Mouse (Mus musculus): Measurements from ENCODE around the gene Exosc2. TPM values are rescaled to one million over a fixed set of nuclear protein-coding genes. Genes with fewer than 3 reads are reported as not detected.
A peak's percentile ranks its signal among the peaks of the same experiment; 100 is the strongest.

The Exosc2 gene
- total and polyA plus RNA-seq, 3 experiments, result 128 to 219 (median 172) TPM

GRCm38 (mm10) chr2:31683666-31684065 is 13.2 kb downstream of the Exosc2 start (continued):
- no peak for TF ChIP-seq ELF1 (IDR thresholded peaks at IDR 0.05; ENCODE audit: low read depth, low read length)
- no peak for TF ChIP-seq MEF2A (IDR thresholded peaks at IDR 0.05; ENCODE audit: extremely low read depth, insufficient replicate concordance, low read depth, low read length, poor library complexity, severe bottlenecking)
- no peak for TF ChIP-seq CHD1 (IDR thresholded peaks at IDR 0.05; ENCODE audit: low read depth, low read length)
- TF ChIP-seq POLR2A (IDR thresholded peaks at IDR 0.05; ENCODE audit: control insufficient read depth in 1 of 2, insufficient read depth in 1 of 2, low read depth in 1 of 2, low read length in 2 of 2, poor library complexity in 1 of 2), result no peak
- no peak for TF ChIP-seq NRF1 (IDR thresholded peaks at IDR 0.05; ENCODE audit: insufficient read depth, low read depth, low read length, poor library complexity, severe bottlenecking)
- peak; percentile 91 for TF ChIP-seq RAD21 (IDR thresholded peaks at IDR 0.05; ENCODE audit: low read depth, low read length)
- 0 out of 2 replicates have a peak, but pooled peaks have one; percentile 26 for TF ChIP-seq ZKSCAN1 (IDR thresholded peaks at IDR 0.05; ENCODE audit: low read depth, low read length)
- no peak for TF ChIP-seq USF2 (IDR thresholded peaks at IDR 0.05; ENCODE audit: borderline replicate concordance in 1 of 2, insufficient read depth in 1 of 2, low read depth in 1 of 2, low read length in 2 of 2)
- no peak; the same call in 1 of the 2 replicates for TF ChIP-seq JUND (IDR thresholded peaks at IDR 0.05; ENCODE audit: low read depth, low read length)
- peak; percentile 63 to 93 (median 63) for TF ChIP-seq CTCF (IDR thresholded peaks at IDR 0.05 in 2 of 3, conservative IDR thresholded peaks at IDR 0.05 in 1 of 3; ENCODE audit: control insufficient read depth in 1 of 3, insufficient read depth in 1 of 3, low read depth in 2 of 3, low read length in 3 of 3, poor library complexity in 1 of 3, severe bottlenecking in 1 of 3)
- TF ChIP-seq KAT2A (conservative IDR thresholded peaks at IDR 0.05; ENCODE audit: low read depth, low read length), result no peak
- TF ChIP-seq MXI1 (IDR thresholded peaks at IDR 0.05; ENCODE audit: low read depth, low read length), result no peak
- TF ChIP-seq SMC3 (IDR thresholded peaks at IDR 0.05; ENCODE audit: low read depth, low read length), result peak; percentile 92

DNA sequence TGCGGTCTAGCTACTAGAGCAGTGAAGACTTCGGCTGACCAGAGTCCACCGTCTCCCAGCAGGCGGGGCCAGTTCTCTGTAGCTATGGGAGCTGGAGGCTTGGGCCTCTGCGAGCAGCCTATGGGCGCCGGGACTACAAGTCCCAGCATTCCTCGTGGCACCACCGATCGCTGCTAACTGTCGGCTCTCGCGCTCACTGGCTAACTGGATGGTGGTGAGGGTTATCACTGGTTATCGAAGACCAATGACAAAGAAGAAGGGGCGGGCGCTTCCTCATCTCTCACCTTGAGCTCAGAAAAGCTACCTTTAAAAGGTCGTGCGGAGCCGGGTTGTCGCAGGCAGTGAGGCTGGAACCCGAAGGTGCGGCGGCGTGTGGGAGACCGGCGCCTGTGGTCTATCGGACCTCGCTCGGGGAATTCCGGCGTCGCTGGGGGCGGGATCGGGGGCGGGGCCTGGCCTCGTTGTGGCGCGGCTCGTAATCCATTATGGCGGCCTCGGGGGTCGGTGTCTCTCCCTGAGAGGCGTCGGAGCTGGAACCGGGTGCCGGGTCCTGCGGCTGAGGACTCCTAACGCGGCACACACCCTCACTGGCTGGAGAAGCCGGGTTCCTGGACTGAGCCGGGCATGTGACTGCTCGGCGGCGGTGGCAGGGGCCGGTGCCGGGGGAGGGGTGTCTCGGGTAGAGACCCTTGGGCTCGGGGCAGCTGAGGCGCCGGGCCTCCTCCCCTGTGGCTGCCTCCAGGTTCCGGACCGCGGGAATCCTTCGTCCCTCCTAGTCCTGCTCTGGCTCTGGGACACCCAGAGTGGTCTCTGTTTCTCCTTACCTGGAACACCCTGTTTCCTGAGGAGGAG is 17.8 kb downstream of the Exosc2 start, which contains the start of gene Abl1:
Gene Abl1, plus strand, starts transcription at position 303 of the 852 bp plus-strand sequence.
- H3K27me3 ChIP-seq (ENCODE audit: control insufficient read depth in 1 of 2, insufficient read depth in 2 of 2, low read length in 2 of 2), result no peaks in the 10 kb centered on the region
- H3K9ac ChIP-seq (ENCODE audit: control insufficient read depth, low read depth, low read length, poor library complexity, severe bottlenecking), result peak within 1 kb of the TSS; percentile 97
- H3K4me1 ChIP-seq (ENCODE audit: control insufficient read depth in 1 of 2, insufficient read depth in 2 of 2, low read length in 2 of 2), result peaks cover 5 to 14% of the 10 kb centered on the region in 2 experiments
- peak within 1 kb of the TSS; percentile 94 for H3K27ac ChIP-seq (ENCODE audit: control insufficient read depth, low read depth, low read length)
- no peaks in the 10 kb centered on the region for H3K9me3 ChIP-seq (replicated peaks; ENCODE audit: insufficient read depth, low read length)
- H3K4me3 ChIP-seq (ENCODE audit: control insufficient read depth in 1 of 2, insufficient read depth in 1 of 2, low read depth in 2 of 2, low read length in 2 of 2), result peak within 1 kb of the TSS; percentile 74 to 80
- DNase-seq (ENCODE audit: low read depth, low spot score), result peak; percentile 99
- H3K79me2 ChIP-seq (ENCODE audit: control insufficient read depth, insufficient read depth, low read length, poor library complexity), result peaks cover 25% of the 10 kb centered on the region
- peaks cover 0 to 18% of the 10 kb centered on the region in 2 experiments; a peak in 3 of 4 replicates for H3K36me3 ChIP-seq (ENCODE audit: control insufficient read depth in 1 of 2, insufficient read depth in 2 of 2, low read length in 2 of 2)
- TF ChIP-seq ZNF384 (IDR thresholded peaks at IDR 0.05; ENCODE audit: low read depth, low read length) (no peak), UBTF (IDR thresholded peaks at IDR 0.05; ENCODE audit: borderline replicate concordance, insufficient read depth, low read depth, low read length) (0 out of 2 replicates have a peak, but pooled peaks have one; percentile 24), TCF12 (IDR thresholded peaks at IDR 0.05; ENCODE audit: low read depth, low read length) (peak; percentile 36; the same call in 1 of the 2 replicates), SIN3A (IDR thresholded peaks at IDR 0.05; ENCODE audit: low read length) (peak; percentile 80), USF2 (IDR thresholded peaks at IDR 0.05; ENCODE audit: borderline replicate concordance in 1 of 2, insufficient read depth in 1 of 2, low read depth in 1 of 2, low read length in 2 of 2) (no peak), MAX (IDR thresholded peaks at IDR 0.05; ENCODE audit: low read length) (peak; percentile 31; the same call in 1 of the 2 replicates), JUND (IDR thresholded peaks at IDR 0.05; ENCODE audit: low read depth, low read length) (no peak), EP300 (IDR thresholded peaks at IDR 0.05; ENCODE audit: low read depth in 1 of 2, low read length in 2 of 2) (0 out of 4 replicates have a peak, but pooled peaks of 1 of the 2 experiments have one; percentile 2), GATA1 (IDR thresholded peaks at IDR 0.05; ENCODE audit: low read depth, low read length) (peak; percentile 86), ZKSCAN1 (IDR thresholded peaks at IDR 0.05; ENCODE audit: low read depth, low read length) (no peak), CTCF (IDR thresholded peaks at IDR 0.05 in 2 of 3, conservative IDR thresholded peaks at IDR 0.05 in 1 of 3; ENCODE audit: control insufficient read depth in 1 of 3, insufficient read depth in 1 of 3, low read depth in 2 of 3, low read length in 3 of 3, poor library complexity in 1 of 3, severe bottlenecking in 1 of 3) (peak in 2 of 3 experiments; percentile 18 to 30; a peak in 4 of 6 replicates), E2F4 (IDR thresholded peaks at IDR 0.05; ENCODE audit: borderline replicate concordance, low read depth, low read length) (no peak), RAD21 (IDR thresholded peaks at IDR 0.05; ENCODE audit: low read depth, low read length) (no peak), MAFK (IDR thresholded peaks at IDR 0.05; ENCODE audit: borderline replicate concordance, low read depth, low read length) (no peak), SMC3 (IDR thresholded peaks at IDR 0.05; ENCODE audit: low read depth, low read length) (peak; percentile 41; the same call in 1 of the 2 replicates), TBP (IDR thresholded peaks at IDR 0.05; ENCODE audit: low read depth, low read length) (peak; percentile 73; the same call in 1 of the 2 replicates), CHD2 (IDR thresholded peaks at IDR 0.05; ENCODE audit: low read length) (peak; percentile 87), NRF1 (IDR thresholded peaks at IDR 0.05; ENCODE audit: insufficient read depth, low read depth, low read length, poor library complexity, severe bottlenecking) (peak; percentile 46; the same call in 1 of the 2 replicates), USF1 (IDR thresholded peaks at IDR 0.05; ENCODE audit: low read depth, low read length) (peak; percentile 46; the same call in 1 of the 2 replicates), MEF2A (IDR thresholded peaks at IDR 0.05; ENCODE audit: extremely low read depth, insufficient replicate concordance, low read depth, low read length, poor library complexity, severe bottlenecking) (no peak), MXI1 (IDR thresholded peaks at IDR 0.05; ENCODE audit: low read depth, low read length) (no peak; the same call in 1 of the 2 replicates), POLR2AphosphoS5 (IDR thresholded peaks at IDR 0.05; ENCODE audit: borderline replicate concordance, low read depth, low read length) (no peak), MYB (IDR thresholded peaks at IDR 0.05; ENCODE audit: low read depth, low read length) (peak; percentile 46; the same call in 1 of the 2 replicates), POLR2AphosphoS2 (IDR thresholded peaks at IDR 0.05; ENCODE audit: low read length) (peak; percentile 59; the same call in 1 of the 2 replicates), ELF1 (IDR thresholded peaks at IDR 0.05; ENCODE audit: low read depth, low read length) (peak; percentile 90)

Data from MEL (cell line).